Mouse (Mus musculus) splenic B cell, adult 2 months (primary cell): ENCODE measurements around the gene Zfp185.
A peak's percentile ranks its signal among the peaks of the same experiment; 100 is the strongest.

Experiments used
- DNase-seq: peaks from one replicate; pipeline ENCODE4 v3.0.0-alpha.2; 2011; ENCODE audit warnings: low read depth, low spot score
- H3K27me3 ChIP-seq: 2 replicates; pipeline ENCODE4 v1.6.1; 2012; ENCODE audit warnings: mild to moderate bottlenecking, low read length, moderate library complexity, mixed read lengths; ENCODE audit not compliant: control insufficient read depth, poor library complexity, insufficient read depth, severe bottlenecking
- H3K36me3 ChIP-seq: 2 replicates; pipeline ENCODE4 v1.6.1; 2012; ENCODE audit warnings: mild to moderate bottlenecking, low read length, moderate library complexity, mixed read lengths; ENCODE audit not compliant: control insufficient read depth, poor library complexity, insufficient read depth, severe bottlenecking

The Zfp185 gene

GRCm38 (mm10) chrX:72986841-72987519, at the start of gene Zfp185:
Gene Zfp185 (plus strand): TSS chrX:72987339.
- Histone ChIP-seq H3K27me3 (no peaks in the 10 kb centered on the region), H3K36me3 (no peaks in the 10 kb centered on the region)
- DNase-seq = no peak

GRCm38 (mm10) chrX:72953464-72953863, 33.7 kb upstream of the Zfp185 start:
- Histone ChIP-seq H3K27me3 (no peaks in the 10 kb centered on the region), H3K36me3 (no peaks in the 10 kb centered on the region)
- no peak for DNase-seq

- DNase-seq = no peak
- Histone ChIP-seq H3K36me3 (no peaks in the 10 kb centered on the region), H3K27me3 (no peaks in the 10 kb centered on the region)
Observed at GRCm38 (mm10) chrX:72956486-72956885, 30.7 kb upstream of the Zfp185 start.

GRCm38 (mm10) chrX:72960431-72960830, 26.7 kb upstream of the Zfp185 start:
- peak; percentile 5 for DNase-seq
- no peaks in the 10 kb centered on the region for H3K36me3 ChIP-seq
- no peaks in the 10 kb centered on the region for H3K27me3 ChIP-seq

- Histone ChIP-seq H3K27me3 (no peaks in the 10 kb centered on the region), H3K36me3 (no peaks in the 10 kb centered on the region)
- no peak for DNase-seq
Observed at GRCm38 (mm10) chrX:72961511-72961910, 25.6 kb upstream of the Zfp185 start.

GRCm38 (mm10) chrX:72962743-72963142, 24.4 kb upstream of the Zfp185 start:
- H3K36me3 ChIP-seq = no peaks in the 10 kb centered on the region
- H3K27me3 ChIP-seq = no peaks in the 10 kb centered on the region
- no peak for DNase-seq

GRCm38 (mm10) chrX:72982831-72983230, 4.3 kb upstream of the Zfp185 start:
- no peak for DNase-seq
- Histone ChIP-seq H3K36me3 (no peaks in the 10 kb centered on the region), H3K27me3 (no peaks in the 10 kb centered on the region)

- H3K27me3 ChIP-seq = no peaks in the 10 kb centered on the region
- H3K36me3 ChIP-seq = no peaks in the 10 kb centered on the region
- DNase-seq = no peak
Observed at GRCm38 (mm10) chrX:72985607-72986006, 1.5 kb upstream of the Zfp185 start.

- DNase-seq = no peak
- Histone ChIP-seq H3K36me3 (no peaks in the 10 kb centered on the region), H3K27me3 (no peaks in the 10 kb centered on the region)
Observed at GRCm38 (mm10) chrX:72987520-72987905, 374 bp downstream of the Zfp185 start.

GRCm38 (mm10) chrX:72988431-72988830, 1.3 kb downstream of the Zfp185 start:
- Histone ChIP-seq H3K27me3 (no peaks in the 10 kb centered on the region), H3K36me3 (no peaks in the 10 kb centered on the region)
- no peak for DNase-seq

GRCm38 (mm10) chrX:72990581-72990980, 3.4 kb downstream of the Zfp185 start:
- no peaks in the 10 kb centered on the region for H3K27me3 ChIP-seq
- no peak for DNase-seq

GRCm38 (mm10) chrX:72992291-72992919, 5.3 kb downstream of the Zfp185 start:
- Histone ChIP-seq H3K27me3 (no peaks in the 10 kb centered on the region), H3K36me3 (no peaks in the 10 kb centered on the region)
- DNase-seq = peak; percentile 24

More at GRCm38 (mm10) chrX:72990581-72990980, 3.4 kb downstream of the Zfp185 start:
- H3K36me3 ChIP-seq = no peaks in the 10 kb centered on the region

GRCm38 (mm10) chrX:72995542-72995941, 8.4 kb downstream of the Zfp185 start:
- H3K27me3 ChIP-seq = no peaks in the 10 kb centered on the region
- H3K36me3 ChIP-seq = no peaks in the 10 kb centered on the region
- no peak for DNase-seq

GRCm38 (mm10) chrX:73003110-73003509, 16.0 kb downstream of the Zfp185 start:
- no peaks in the 10 kb centered on the region for H3K36me3 ChIP-seq
- no peaks in the 10 kb centered on the region for H3K27me3 ChIP-seq
- DNase-seq = no peak

- no peak for DNase-seq
Observed at GRCm38 (mm10) chrX:73005678-73006077, 18.5 kb downstream of the Zfp185 start.

More at GRCm38 (mm10) chrX:73005678-73006077, 18.5 kb downstream of the Zfp185 start:
- Histone ChIP-seq H3K27me3 (no peaks in the 10 kb centered on the region), H3K36me3 (no peaks in the 10 kb centered on the region)
